Mouse (Mus musculus) forebrain, embryonic 11.5 days (tissue): ENCODE data around the gene Sergef. TPM values are rescaled to one million over a fixed set of nuclear protein-coding genes. Genes with fewer than 3 reads are reported as not detected.

ENCODE experiments used
- ATAC-seq: fragments of 200-750 bp; cut with Nextera tagmentation; replicated peaks from 2 replicates; pipeline ENCODE4 v1.8.0; 2017; ENCODE audit warnings: moderate TSS enrichment; ENCODE audit not compliant: low FRiP score
- DNase-seq: peaks from one replicate; pipeline ENCODE4 v3.0.0-alpha.2; 2017; ENCODE audit warnings: low spot score
- H3K27ac ChIP-seq: fragments of 300-500 bp; sonication (generic); 2 replicates; pipeline ENCODE4 v1.5.1; 2014; ENCODE audit warnings: low read depth, low read length
- H3K27me3 ChIP-seq: fragments of 300-500 bp; sonication (generic); 2 replicates; pipeline ENCODE4 v1.6.1; 2014; ENCODE audit warnings: mild to moderate bottlenecking, low read length, mixed read lengths; ENCODE audit not compliant: control insufficient read depth, insufficient read depth
- H3K36me3 ChIP-seq: fragments of 300-500 bp; sonication (generic); 2 replicates; pipeline ENCODE4 v1.6.1; 2014; ENCODE audit warnings: mild to moderate bottlenecking, low read length, moderate library complexity, mixed read lengths; ENCODE audit not compliant: control insufficient read depth, insufficient read depth
- H3K4me1 ChIP-seq: fragments of 300-500 bp; sonication (generic); replicated peaks from 2 replicates; pipeline ENCODE4 v1.6.1; 2014; ENCODE audit warnings: low read length, mixed read lengths; ENCODE audit not compliant: control insufficient read depth, insufficient read depth
- H3K4me2 ChIP-seq: fragments of 300-500 bp; sonication (generic); 2 replicates; pipeline ENCODE4 v1.6.1; 2014; ENCODE audit warnings: low read depth, mild to moderate bottlenecking, low read length, moderate library complexity, mixed read lengths; ENCODE audit not compliant: severe bottlenecking
- H3K4me3 ChIP-seq: fragments of 300-500 bp; sonication (generic); 2 replicates; pipeline ENCODE4 v1.5.1; 2014; ENCODE audit warnings: low read depth, low read length
- H3K9ac ChIP-seq: fragments of 300-500 bp; sonication (generic); 2 replicates; pipeline ENCODE4 v1.6.1; 2014; ENCODE audit warnings: low read length
- H3K9me3 ChIP-seq: fragments of 300-500 bp; sonication (generic); 2 replicates; pipeline ENCODE4 v1.6.1; 2016; ENCODE audit warnings: low read length, mixed read lengths; ENCODE audit not compliant: control insufficient read depth
- WGBS: fragments of 180-500 bp; shearing (Covaris S2); extraction: QIAGEN DNeasy Blood & Tissue Kit; methylation state at CpG from one replicate; pipeline ENCODE4 v1.1.7; 2014; 5-methylcytosine and 5-hydroxymethylcytosine counted together
- polyA plus RNA-seq: library from polyadenylated mRNA; unstranded; fragments of >200 nt; fragmentation: Nextera tagmentation; extraction: Ambion mirVana; gene quantifications from 2 replicates; pipeline ENCODE4 v1.2.1, GENCODE M21; 2014

Sergef gene
- polyA plus RNA-seq, 1 experiment from 2014 or later: 18.7 TPM

- 94% methylated on average over 17 of the region's 17 CpGs for WGBS
- Histone ChIP-seq H3K36me3 (no peaks in the 10 kb centered on the region), H3K4me2 (no peak overlapping the region), H3K9ac (no peak overlapping the region), H3K9me3 (no peaks in the 10 kb centered on the region), H3K4me1 (no peaks in the 10 kb centered on the region), H3K27ac (no peak overlapping the region), H3K4me3 (no peak overlapping the region), H3K27me3 (no peaks in the 10 kb centered on the region)
- DNase-seq: no peak
- no peak for ATAC-seq
These were observed 117.8 kb downstream of the Sergef start for GRCm38 (mm10) chr7:46521794-46522193.

- no peak overlapping the region for H3K4me2 ChIP-seq
- WGBS: 88% methylated on average over 11 of the region's 11 CpGs
- no peaks in the 10 kb centered on the region for H3K4me1 ChIP-seq
- H3K9ac ChIP-seq: no peak overlapping the region
- no peaks in the 10 kb centered on the region for H3K9me3 ChIP-seq
- H3K27me3 ChIP-seq: no peaks in the 10 kb centered on the region
- H3K4me3 ChIP-seq: no peak overlapping the region
- ATAC-seq: no peak
- H3K27ac ChIP-seq: no peak overlapping the region
- no peak for DNase-seq
- H3K36me3 ChIP-seq: no peaks in the 10 kb centered on the region
These were observed 120.5 kb downstream of the Sergef start for GRCm38 (mm10) chr7:46519148-46519547.

GRCm38 (mm10) chr7:46517158-46517557 lies 122.4 kb downstream of the Sergef start:
- H3K9ac ChIP-seq: no peak overlapping the region
- no peak overlapping the region for H3K4me3 ChIP-seq
- no peak overlapping the region for H3K4me2 ChIP-seq
- WGBS: 78% methylated on average over 5 of the region's 5 CpGs
- ATAC-seq (no peak), DNase-seq (no peak)
- H3K27me3 ChIP-seq: no peaks in the 10 kb centered on the region
- H3K9me3 ChIP-seq: no peaks in the 10 kb centered on the region
- no peak overlapping the region for H3K27ac ChIP-seq
- H3K4me1 ChIP-seq: no peaks in the 10 kb centered on the region
- H3K36me3 ChIP-seq: no peaks in the 10 kb centered on the region

DNA sequence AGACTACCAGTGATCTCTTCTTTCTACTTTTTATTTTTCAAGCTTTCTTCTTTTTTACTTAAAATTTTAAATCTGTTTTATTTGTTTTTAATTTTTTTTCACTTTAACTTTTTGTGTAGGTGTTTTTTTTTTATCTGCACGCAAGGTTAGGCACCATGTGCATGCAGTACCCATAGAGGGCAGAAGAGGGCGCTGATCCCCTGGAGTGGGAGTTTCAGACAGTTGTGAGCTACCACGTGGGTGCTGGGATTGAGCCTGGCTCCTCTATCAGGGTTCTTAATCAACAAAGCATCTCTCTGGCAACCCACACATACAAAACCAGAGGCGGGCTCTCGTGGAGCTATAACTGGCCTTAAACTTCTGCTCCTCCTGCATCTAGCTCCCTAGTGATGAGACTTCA lies 123.6 kb downstream of the Sergef start:
- Histone ChIP-seq H3K4me2 (no peak overlapping the region), H3K9ac (no peak overlapping the region), H3K4me3 (no peak overlapping the region), H3K4me1 (no peaks in the 10 kb centered on the region), H3K27me3 (no peaks in the 10 kb centered on the region), H3K27ac (no peak overlapping the region), H3K36me3 (no peaks in the 10 kb centered on the region), H3K9me3 (no peaks in the 10 kb centered on the region)
- DNase-seq: no peak
- 76% methylated on average over 5 of the region's 5 CpGs for WGBS
- no peak for ATAC-seq

- Histone ChIP-seq H3K4me1 (no peaks in the 10 kb centered on the region; the same call in 1 of the 2 replicates), H3K9me3 (no peaks in the 10 kb centered on the region), H3K4me2 (no peak overlapping the region), H3K27me3 (no peaks in the 10 kb centered on the region), H3K27ac (no peak overlapping the region), H3K36me3 (no peaks in the 10 kb centered on the region), H3K4me3 (no peak overlapping the region), H3K9ac (no peak overlapping the region)
- DNase-seq: no peak
- ATAC-seq: no peak
- 94% methylated on average over 8 of the region's 8 CpGs for WGBS
These were observed 124.6 kb downstream of the Sergef start for GRCm38 (mm10) chr7:46514981-46515380.

GRCm38 (mm10) chr7:46513562-46513961 lies 126.0 kb downstream of the Sergef start:
- Histone ChIP-seq H3K9ac (no peak overlapping the region), H3K36me3 (no peaks in the 10 kb centered on the region), H3K4me2 (no peak overlapping the region), H3K4me3 (no peak overlapping the region), H3K27me3 (no peaks in the 10 kb centered on the region), H3K27ac (no peak overlapping the region), H3K9me3 (no peaks in the 10 kb centered on the region), H3K4me1 (peaks cover 7% of the 10 kb centered on the region)
- DNase-seq: no peak
- no peak for ATAC-seq
- 94% methylated on average over 8 of the region's 8 CpGs for WGBS

DNA sequence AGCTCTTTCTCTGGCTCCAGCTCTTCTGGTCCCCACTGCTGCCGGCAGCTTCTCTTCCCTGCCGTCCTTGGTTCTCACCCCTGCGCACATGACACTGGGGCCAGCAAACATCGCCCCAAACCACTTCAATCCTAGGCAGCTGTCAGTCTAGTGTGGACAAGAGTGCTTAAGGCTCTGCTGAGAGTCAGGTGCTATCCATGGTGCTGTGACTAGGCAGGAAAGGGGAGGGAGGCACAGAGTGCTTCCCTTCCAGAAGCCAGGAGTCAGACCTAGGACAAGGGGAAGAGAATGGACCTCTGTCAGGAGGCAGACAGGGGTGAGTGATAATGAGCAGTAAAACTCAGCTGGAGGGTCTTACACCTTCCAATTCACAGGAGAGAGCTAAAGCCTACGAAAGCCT lies 126.8 kb downstream of the Sergef start:
- Histone ChIP-seq H3K9ac (no peak overlapping the region), H3K36me3 (no peaks in the 10 kb centered on the region), H3K4me1 (peaks cover 7% of the 10 kb centered on the region), H3K9me3 (no peaks in the 10 kb centered on the region), H3K27ac (no peak overlapping the region), H3K27me3 (no peaks in the 10 kb centered on the region), H3K4me3 (no peak overlapping the region), H3K4me2 (no peak overlapping the region)
- no peak for ATAC-seq
- DNase-seq: no peak
- 80% methylated on average over 5 of the region's 5 CpGs for WGBS

GRCm38 (mm10) chr7:46510806-46511205 lies 128.8 kb downstream of the Sergef start:
- peaks cover 7% of the 10 kb centered on the region for H3K4me1 ChIP-seq
- no peak overlapping the region for H3K27ac ChIP-seq
- no peak overlapping the region for H3K9ac ChIP-seq
- DNase-seq (no peak), ATAC-seq (no peak)
- no peaks in the 10 kb centered on the region for H3K36me3 ChIP-seq
- H3K27me3 ChIP-seq: no peaks in the 10 kb centered on the region
- H3K9me3 ChIP-seq: no peaks in the 10 kb centered on the region
- no peak overlapping the region for H3K4me2 ChIP-seq
- WGBS: 68% methylated on average over 2 of the region's 2 CpGs
- no peak overlapping the region for H3K4me3 ChIP-seq

GRCm38 (mm10) chr7:46509391-46510310 lies 130.0 kb downstream of the Sergef start:
- DNase-seq (peak; percentile 55), ATAC-seq (peak; percentile 69)
- H3K4me3 ChIP-seq: no peak overlapping the region
- peak overlapping the region; percentile 5 for H3K4me2 ChIP-seq
- peak overlapping the region; percentile 10; the same call in 1 of the 2 replicates for H3K27ac ChIP-seq
- H3K9ac ChIP-seq: no peak overlapping the region
- WGBS: 53% methylated on average over 24 of the region's 24 CpGs
- H3K27me3 ChIP-seq: no peaks in the 10 kb centered on the region
- no peaks in the 10 kb centered on the region for H3K36me3 ChIP-seq
- H3K9me3 ChIP-seq: no peaks in the 10 kb centered on the region
- peaks cover 7% of the 10 kb centered on the region for H3K4me1 ChIP-seq
